Mouse (Mus musculus): Measurements from ENCODE around the gene Nop9. TPM values are rescaled to one million over a fixed set of nuclear protein-coding genes. Genes with fewer than 3 reads are reported as not detected.
A peak's percentile ranks its signal among the peaks of the same experiment; 100 is the strongest.

Gene Nop9
- total RNA-seq, 1 experiment: 30.0 TPM

GRCm38 (mm10) chr14:55767519-55768414 lies 22.3 kb downstream of the Nop9 start:
- H3K9me3 ChIP-seq (ENCODE audit: control insufficient read depth, insufficient read depth, low read depth, low read length): no peaks in the 10 kb centered on the region
- DNase-seq (ENCODE audit: low read depth, low spot score): no peak
- no peak for TF ChIP-seq ZC3H11A (IDR thresholded peaks at IDR 0.05; ENCODE audit: borderline replicate concordance, low read depth, low read length)
- no peaks in the 10 kb centered on the region for H3K36me3 ChIP-seq (ENCODE audit: control insufficient read depth, insufficient read depth, low read length, poor library complexity, severe bottlenecking)
- in situ Hi-C loops (cut with MboI; ENCODE audit: low sequenced_read_pairs in 2 of 2, unreplicated experiment in 2 of 2): no loop called here
- H3K4me3 ChIP-seq (ENCODE audit: insufficient read depth in 1 of 2, low read depth in 1 of 2, low read length in 2 of 2, poor library complexity in 1 of 2, severe bottlenecking in 1 of 2): peak overlapping the region; percentile 31 to 52; a peak in 3 of 4 replicates
- peaks cover 0 to 3% of the 10 kb centered on the region in 2 experiments; a peak in 1 of 4 replicates for H3K4me1 ChIP-seq (ENCODE audit: control insufficient read depth in 2 of 2, insufficient read depth in 2 of 2, low read length in 2 of 2, poor library complexity in 1 of 2)
- H3K9ac ChIP-seq (ENCODE audit: insufficient read depth, low read depth, low read length, poor library complexity, severe bottlenecking): peak overlapping the region; percentile 17; the same call in 1 of the 2 replicates
- H3K27ac ChIP-seq (ENCODE audit: insufficient read depth, low read depth, low read length, poor library complexity, severe bottlenecking): no peak overlapping the region

- no peak for TF ChIP-seq CHD2 (IDR thresholded peaks at IDR 0.05; ENCODE audit: low read depth, low read length)
- no peak for TF ChIP-seq HCFC1 (IDR thresholded peaks at IDR 0.05; ENCODE audit: borderline replicate concordance, insufficient read depth, low read length)
- TF ChIP-seq ZC3H11A (IDR thresholded peaks at IDR 0.05; ENCODE audit: borderline replicate concordance, low read depth, low read length): no peak
- TF ChIP-seq MAFK (IDR thresholded peaks at IDR 0.05; ENCODE audit: insufficient read depth, low read depth, low read length): no peak
- no peak for TF ChIP-seq ZNF384 (IDR thresholded peaks at IDR 0.05; ENCODE audit: low read depth, low read length)
- no peak overlapping the region for H3K27ac ChIP-seq (ENCODE audit: insufficient read depth, low read depth, low read length, poor library complexity, severe bottlenecking)
- H3K9me3 ChIP-seq (ENCODE audit: control insufficient read depth, insufficient read depth, low read depth, low read length): no peaks in the 10 kb centered on the region
- no peak overlapping the region for H3K4me3 ChIP-seq (ENCODE audit: insufficient read depth in 1 of 2, low read depth in 1 of 2, low read length in 2 of 2, poor library complexity in 1 of 2, severe bottlenecking in 1 of 2)
- H3K4me1 ChIP-seq (ENCODE audit: control insufficient read depth in 2 of 2, insufficient read depth in 2 of 2, low read length in 2 of 2, poor library complexity in 1 of 2): peaks cover 0 to 3% of the 10 kb centered on the region in 2 experiments; a peak in 1 of 4 replicates
- no peaks in the 10 kb centered on the region for H3K36me3 ChIP-seq (ENCODE audit: control insufficient read depth, insufficient read depth, low read length, poor library complexity, severe bottlenecking)
- no peak overlapping the region for H3K9ac ChIP-seq (ENCODE audit: insufficient read depth, low read depth, low read length, poor library complexity, severe bottlenecking)
- in situ Hi-C loops (cut with MboI; ENCODE audit: low sequenced_read_pairs in 2 of 2, unreplicated experiment in 2 of 2): no loop called here
- DNase-seq (ENCODE audit: low read depth, low spot score): no peak
Measured at GRCm38 (mm10) chr14:55768555-55768954, 23.1 kb downstream of the Nop9 start.

- TF ChIP-seq ZNF384 (IDR thresholded peaks at IDR 0.05; ENCODE audit: low read depth, low read length) (no peak), HCFC1 (IDR thresholded peaks at IDR 0.05; ENCODE audit: borderline replicate concordance, insufficient read depth, low read length) (no peak), MAFK (IDR thresholded peaks at IDR 0.05; ENCODE audit: insufficient read depth, low read depth, low read length) (no peak), CHD2 (IDR thresholded peaks at IDR 0.05; ENCODE audit: low read depth, low read length) (no peak), ZC3H11A (IDR thresholded peaks at IDR 0.05; ENCODE audit: borderline replicate concordance, low read depth, low read length) (no peak)
- peaks cover 0 to 3% of the 10 kb centered on the region in 2 experiments; a peak in 1 of 4 replicates for H3K4me1 ChIP-seq (ENCODE audit: control insufficient read depth in 2 of 2, insufficient read depth in 2 of 2, low read length in 2 of 2, poor library complexity in 1 of 2)
- H3K9me3 ChIP-seq (ENCODE audit: control insufficient read depth, insufficient read depth, low read depth, low read length): no peaks in the 10 kb centered on the region
- H3K27ac ChIP-seq (ENCODE audit: insufficient read depth, low read depth, low read length, poor library complexity, severe bottlenecking): no peak overlapping the region
- in situ Hi-C loops (cut with MboI; ENCODE audit: low sequenced_read_pairs in 2 of 2, unreplicated experiment in 2 of 2): no loop called here
- H3K4me3 ChIP-seq (ENCODE audit: insufficient read depth in 1 of 2, low read depth in 1 of 2, low read length in 2 of 2, poor library complexity in 1 of 2, severe bottlenecking in 1 of 2): no peak overlapping the region
- no peak overlapping the region for H3K9ac ChIP-seq (ENCODE audit: insufficient read depth, low read depth, low read length, poor library complexity, severe bottlenecking)
- DNase-seq (ENCODE audit: low read depth, low spot score): no peak
- no peaks in the 10 kb centered on the region for H3K36me3 ChIP-seq (ENCODE audit: control insufficient read depth, insufficient read depth, low read length, poor library complexity, severe bottlenecking)
Measured at GRCm38 (mm10) chr14:55769087-55769703, 23.7 kb downstream of the Nop9 start.

- no peak overlapping the region for H3K9ac ChIP-seq (ENCODE audit: insufficient read depth, low read depth, low read length, poor library complexity, severe bottlenecking)
- peaks cover 0 to 7% of the 10 kb centered on the region in 2 experiments; a peak in 1 of 4 replicates for H3K4me1 ChIP-seq (ENCODE audit: control insufficient read depth in 2 of 2, insufficient read depth in 2 of 2, low read length in 2 of 2, poor library complexity in 1 of 2)
- no peak for DNase-seq (ENCODE audit: low read depth, low spot score)
- H3K4me3 ChIP-seq (ENCODE audit: insufficient read depth in 1 of 2, low read depth in 1 of 2, low read length in 2 of 2, poor library complexity in 1 of 2, severe bottlenecking in 1 of 2): no peak overlapping the region
- in situ Hi-C loops (cut with MboI; ENCODE audit: low sequenced_read_pairs in 2 of 2, unreplicated experiment in 2 of 2): no loop called here
- H3K36me3 ChIP-seq (ENCODE audit: control insufficient read depth, insufficient read depth, low read length, poor library complexity, severe bottlenecking): no peaks in the 10 kb centered on the region
- TF ChIP-seq ZC3H11A (IDR thresholded peaks at IDR 0.05; ENCODE audit: borderline replicate concordance, low read depth, low read length): no peak
- no peak for TF ChIP-seq CHD2 (IDR thresholded peaks at IDR 0.05; ENCODE audit: low read depth, low read length)
- TF ChIP-seq MAFK (IDR thresholded peaks at IDR 0.05; ENCODE audit: insufficient read depth, low read depth, low read length): no peak
- no peak for TF ChIP-seq ZNF384 (IDR thresholded peaks at IDR 0.05; ENCODE audit: low read depth, low read length)
- no peak for TF ChIP-seq HCFC1 (IDR thresholded peaks at IDR 0.05; ENCODE audit: borderline replicate concordance, insufficient read depth, low read length)
- H3K9me3 ChIP-seq (ENCODE audit: control insufficient read depth, insufficient read depth, low read depth, low read length): no peaks in the 10 kb centered on the region
- no peak overlapping the region for H3K27ac ChIP-seq (ENCODE audit: insufficient read depth, low read depth, low read length, poor library complexity, severe bottlenecking)
Measured at GRCm38 (mm10) chr14:55776711-55777110, 31.2 kb downstream of the Nop9 start.
